Mouse (Mus musculus) heart, postnatal 0 days (tissue): ENCODE measurements at regions not wholly inside any gene's neighbourhood (a gene's known extent, or its start where the extent isn't known, plus 50 kb on each side); places are given as distances from the start of the nearest gene placed in this dataset.

Source experiments
- ATAC-seq: fragments of 200-750 bp; cut with Nextera tagmentation; 2 replicates; pipeline ENCODE4 v1.8.0; 2017; ENCODE audit warnings: low read depth, moderate number of reproducible peaks, moderate library complexity; ENCODE audit not compliant: insufficient read depth
- DNase-seq: peaks from one replicate; pipeline ENCODE4 v3.0.0-alpha.2; 2016; ENCODE audit warnings: low spot score
- H3K27ac ChIP-seq: fragments of 300-500 bp; sonication (generic); 2 replicates; pipeline ENCODE4 v1.5.1; 2014; ENCODE audit warnings: low read depth, mild to moderate bottlenecking
- H3K27me3 ChIP-seq: fragments of 300-500 bp; sonication (generic); 2 replicates; pipeline ENCODE4 v1.6.1; 2014; ENCODE audit warnings: low read length, mixed read lengths; ENCODE audit not compliant: control insufficient read depth, insufficient read depth
- H3K36me3 ChIP-seq: fragments of 300-500 bp; sonication (generic); replicated peaks from 2 replicates; pipeline ENCODE4 v1.6.1; 2014; ENCODE audit warnings: low read length, mixed read lengths; ENCODE audit not compliant: control insufficient read depth, insufficient read depth
- H3K4me1 ChIP-seq: fragments of 300-500 bp; sonication (generic); 2 replicates; pipeline ENCODE4 v1.6.1; 2014; ENCODE audit warnings: antibody characterized with exemption; ENCODE audit not compliant: control insufficient read depth, insufficient read depth
- H3K4me2 ChIP-seq: fragments of 300-500 bp; sonication (generic); 2 replicates; pipeline ENCODE4 v1.6.1; 2014; ENCODE audit warnings: low read depth, mild to moderate bottlenecking, low read length, moderate library complexity
- H3K4me3 ChIP-seq: fragments of 300-500 bp; sonication (generic); 2 replicates; pipeline ENCODE4 v1.5.1; 2014; ENCODE audit warnings: low read depth, low read length
- H3K9ac ChIP-seq: fragments of 300-500 bp; sonication (generic); replicated peaks from 2 replicates; pipeline ENCODE4 v1.6.1; 2014; ENCODE audit warnings: low read depth, low read length, mixed read lengths
- H3K9me3 ChIP-seq: fragments of 300-500 bp; sonication (generic); replicated peaks from 2 replicates; pipeline ENCODE4 v1.6.1; 2016; ENCODE audit warnings: low read length; ENCODE audit not compliant: control insufficient read depth
- CTCF ChIP-seq: IDR thresholded peaks from 2 replicates; pipeline ENCODE4 v1.5.1; 2016; ENCODE audit warnings: antibody characterized with exemption, control low read depth, low read depth
- EP300 ChIP-seq: IDR thresholded peaks from 2 replicates; pipeline ENCODE4 v1.6.1; 2016; ENCODE audit warnings: antibody characterized with exemption, low read depth
- WGBS: fragments of 180-500 bp; shearing (Covaris S2); extraction: QIAGEN DNeasy Blood & Tissue Kit; methylation state at CpG from one replicate; pipeline ENCODE4 v1.1.7; 2014; 5-methylcytosine and 5-hydroxymethylcytosine counted together

- no peaks in the 10 kb centered on the region for H3K36me3 ChIP-seq
- 75% methylated on average over 12 of the region's 12 CpGs for WGBS
- no peaks in the 10 kb centered on the region for H3K4me1 ChIP-seq
- no peak for TF ChIP-seq EP300
- TF ChIP-seq CTCF, result no peak
- no peaks in the 10 kb centered on the region for H3K9me3 ChIP-seq
- H3K4me3 ChIP-seq, result no peak overlapping the region
- no peaks in the 10 kb centered on the region for H3K27me3 ChIP-seq
- H3K27ac ChIP-seq, result no peak overlapping the region
- DNase-seq (no peak), ATAC-seq (no peak)
- H3K4me2 ChIP-seq, result no peak overlapping the region
- no peak overlapping the region for H3K9ac ChIP-seq
Measured at GRCm38 (mm10) chr15:88399989-88400388, 200.1 kb upstream of the Zdhhc25 start.

- Histone ChIP-seq H3K4me1 (no peaks in the 10 kb centered on the region), H3K27me3 (no peaks in the 10 kb centered on the region), H3K9ac (no peak overlapping the region), H3K27ac (no peak overlapping the region), H3K4me2 (no peak overlapping the region), H3K9me3 (no peaks in the 10 kb centered on the region), H3K36me3 (no peaks in the 10 kb centered on the region), H3K4me3 (no peak overlapping the region)
- DNase-seq (no peak), ATAC-seq (no peak)
- WGBS, result 43% methylated on average over 9 of the region's 9 CpGs
- TF ChIP-seq CTCF (no peak), EP300 (no peak)
Measured at GRCm38 (mm10) chr15:88400787-88401186, 199.3 kb upstream of the Zdhhc25 start.

GRCm38 (mm10) chr15:88408461-88409379 is 191.4 kb upstream of the Zdhhc25 start:
- H3K9ac ChIP-seq, result no peak overlapping the region
- peaks cover 15% of the 10 kb centered on the region; the same call in 1 of the 2 replicates for H3K9me3 ChIP-seq
- no peak for ATAC-seq
- no peak for TF ChIP-seq EP300
- TF ChIP-seq CTCF, result no peak
- WGBS, result 71% methylated on average over 20 of the region's 20 CpGs
- H3K27me3 ChIP-seq, result no peaks in the 10 kb centered on the region
- no peak overlapping the region for H3K4me2 ChIP-seq
- H3K4me1 ChIP-seq, result no peaks in the 10 kb centered on the region
- no peak for DNase-seq
- no peak overlapping the region for H3K4me3 ChIP-seq
- no peaks in the 10 kb centered on the region for H3K36me3 ChIP-seq
- H3K27ac ChIP-seq, result no peak overlapping the region

- 56% methylated on average over 4 of the region's 4 CpGs for WGBS
- no peaks in the 10 kb centered on the region for H3K36me3 ChIP-seq
- no peak overlapping the region for H3K27ac ChIP-seq
- no peaks in the 10 kb centered on the region for H3K4me1 ChIP-seq
- H3K27me3 ChIP-seq, result no peaks in the 10 kb centered on the region
- ATAC-seq, result no peak
- no peak overlapping the region for H3K4me3 ChIP-seq
- no peak overlapping the region for H3K9ac ChIP-seq
- DNase-seq, result no peak
- H3K4me2 ChIP-seq, result no peak overlapping the region
- peaks cover 15% of the 10 kb centered on the region; the same call in 1 of the 2 replicates for H3K9me3 ChIP-seq
- TF ChIP-seq EP300 (no peak), CTCF (no peak)
Measured at GRCm38 (mm10) chr15:88414206-88414605, 185.9 kb upstream of the Zdhhc25 start.

GRCm38 (mm10) chr15:88418881-88419280 is 181.2 kb upstream of the Zdhhc25 start:
- ATAC-seq, result no peak
- Histone ChIP-seq H3K9me3 (peaks cover 14% of the 10 kb centered on the region), H3K27me3 (no peaks in the 10 kb centered on the region), H3K27ac (no peak overlapping the region), H3K36me3 (no peaks in the 10 kb centered on the region), H3K9ac (no peak overlapping the region), H3K4me3 (no peak overlapping the region), H3K4me2 (no peak overlapping the region), H3K4me1 (no peaks in the 10 kb centered on the region)
- no peak for DNase-seq
- WGBS, result 59% methylated on average over 8 of the region's 8 CpGs
- TF ChIP-seq CTCF, result no peak
- TF ChIP-seq EP300, result no peak
